Mouse (Mus musculus): ENCODE measurements around the gene Gm21970.
A peak's percentile ranks its signal among the peaks of the same experiment; 100 is the strongest.

The Gm21970 gene

DNA sequence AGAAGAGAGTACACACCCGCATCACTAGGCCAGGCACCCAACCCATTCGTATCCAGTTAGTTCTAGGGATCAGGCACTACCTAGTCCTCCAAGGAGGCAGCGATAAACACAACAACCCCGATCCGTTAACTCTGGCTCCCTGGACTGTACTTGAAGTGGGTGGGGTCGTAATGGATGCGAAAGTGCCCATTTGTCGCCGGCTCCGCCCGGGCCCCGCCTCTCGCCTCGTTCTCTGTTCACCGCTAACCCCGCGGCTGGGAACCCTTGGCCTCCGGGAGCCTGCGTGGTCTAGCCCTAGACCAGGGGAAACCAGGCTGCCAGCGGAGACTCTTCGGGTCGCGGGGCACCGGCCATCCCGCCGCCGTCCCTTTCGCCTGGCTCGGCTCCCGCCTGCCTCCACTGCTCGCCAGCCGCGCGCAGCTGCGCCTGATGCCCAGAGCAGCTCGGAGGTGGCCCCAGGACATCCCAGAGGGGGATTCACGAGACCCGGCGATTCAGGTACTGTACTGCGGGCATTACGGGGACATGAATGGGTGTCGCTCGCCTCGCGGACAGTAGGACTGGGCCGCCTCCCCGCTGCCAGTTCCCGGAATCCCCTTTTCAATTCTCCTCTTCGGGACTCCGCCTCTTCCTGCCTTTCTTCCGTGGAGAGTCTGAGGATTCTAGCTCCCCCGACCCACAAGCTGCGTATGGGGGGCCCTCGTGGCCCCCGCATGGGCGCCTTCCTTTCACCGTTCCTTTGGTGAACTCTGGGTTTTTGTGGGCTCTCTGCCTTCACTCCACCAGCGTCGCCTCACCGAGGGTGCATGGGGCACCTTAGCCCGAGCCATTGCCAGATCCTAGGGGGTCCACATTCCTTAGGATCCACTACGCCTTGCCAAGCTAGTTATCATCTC, 18.7 kb upstream of the Gm21970 start, which contains the start of gene Ifnar2:
Ifnar2 (plus strand) TSS at position 207 of the 896 bp plus-strand sequence.
- peak; percentile 84 for DNase-seq (ENCODE audit: low spot score)

DNA sequence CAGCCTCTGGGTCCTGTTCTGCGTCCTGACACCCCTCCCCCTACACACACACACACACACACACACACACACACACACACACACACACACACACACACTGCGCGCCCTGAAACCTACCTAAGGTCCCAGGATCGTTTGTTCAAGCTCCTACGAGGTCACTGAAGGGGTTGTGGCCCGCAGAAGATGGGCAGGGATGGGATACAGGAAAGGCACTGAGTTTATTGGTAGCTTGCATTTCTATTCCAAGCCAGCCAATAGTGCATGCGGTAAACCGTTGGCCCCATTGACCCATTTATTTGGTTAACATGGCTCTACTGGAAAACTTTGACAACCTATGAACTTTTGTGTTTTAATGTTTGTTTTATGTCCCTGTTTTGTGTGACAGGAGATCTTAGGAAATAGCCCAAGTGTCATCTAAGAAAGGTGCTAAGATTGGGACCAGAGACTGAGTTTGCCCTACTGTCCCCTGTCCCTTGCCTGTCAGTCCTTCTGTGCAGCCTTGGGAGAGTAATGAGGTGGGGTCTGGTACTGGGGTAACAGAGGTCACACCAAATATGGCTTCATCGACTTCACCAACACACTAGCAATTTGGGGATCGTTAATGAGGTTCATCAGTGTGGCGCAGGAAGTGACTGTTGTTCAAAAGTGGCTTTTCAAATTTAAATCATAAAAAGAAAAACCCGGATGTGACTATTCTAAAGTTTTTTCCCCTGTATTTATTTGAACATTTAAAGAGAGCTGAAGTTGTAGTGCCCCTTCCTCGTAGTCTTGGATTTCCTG, 17.9 kb upstream of the Gm21970 start:
- DNase-seq (ENCODE audit: low spot score), result no peak

DNA sequence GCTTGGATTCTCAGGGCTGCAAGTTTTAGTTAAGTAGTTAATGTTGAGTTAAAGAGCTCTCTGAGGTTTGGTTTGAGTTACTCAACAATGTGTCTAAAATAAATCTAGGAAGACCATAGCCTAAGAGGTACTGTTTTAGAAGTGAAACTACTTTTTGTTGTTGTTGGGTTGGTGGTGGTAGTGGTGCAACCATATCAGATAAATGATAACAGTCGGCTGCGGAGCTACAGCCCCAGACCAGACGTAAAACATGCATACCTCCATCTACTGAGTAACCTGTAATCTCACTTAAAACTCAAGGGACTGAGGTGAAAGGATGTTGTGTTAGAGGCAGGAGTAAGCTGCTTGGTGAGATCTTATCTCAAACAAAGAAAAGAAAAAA, 17.3 kb upstream of the Gm21970 start:
- DNase-seq (ENCODE audit: low spot score), result no peak

DNA sequence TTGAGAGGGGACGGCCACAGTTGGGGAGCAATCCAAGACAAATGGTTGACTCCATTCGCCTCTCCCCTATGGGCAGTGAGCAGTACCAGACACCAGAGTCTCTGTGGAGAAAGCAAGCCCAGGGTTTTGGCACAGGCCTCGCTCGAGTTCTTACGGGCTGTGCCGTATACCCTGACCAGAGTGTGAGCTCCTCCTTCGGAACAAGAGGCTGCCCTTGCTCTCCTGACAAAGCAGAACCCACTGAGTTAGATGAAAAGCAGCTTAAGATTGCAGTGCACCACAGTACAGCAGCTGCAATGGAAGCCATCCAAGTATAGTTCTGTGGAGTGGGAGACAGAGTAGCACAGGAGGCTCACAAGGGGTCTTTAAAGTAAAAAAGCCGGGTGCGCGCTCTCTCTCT, 14.8 kb upstream of the Gm21970 start:
- no peak for DNase-seq (ENCODE audit: low spot score)

DNA sequence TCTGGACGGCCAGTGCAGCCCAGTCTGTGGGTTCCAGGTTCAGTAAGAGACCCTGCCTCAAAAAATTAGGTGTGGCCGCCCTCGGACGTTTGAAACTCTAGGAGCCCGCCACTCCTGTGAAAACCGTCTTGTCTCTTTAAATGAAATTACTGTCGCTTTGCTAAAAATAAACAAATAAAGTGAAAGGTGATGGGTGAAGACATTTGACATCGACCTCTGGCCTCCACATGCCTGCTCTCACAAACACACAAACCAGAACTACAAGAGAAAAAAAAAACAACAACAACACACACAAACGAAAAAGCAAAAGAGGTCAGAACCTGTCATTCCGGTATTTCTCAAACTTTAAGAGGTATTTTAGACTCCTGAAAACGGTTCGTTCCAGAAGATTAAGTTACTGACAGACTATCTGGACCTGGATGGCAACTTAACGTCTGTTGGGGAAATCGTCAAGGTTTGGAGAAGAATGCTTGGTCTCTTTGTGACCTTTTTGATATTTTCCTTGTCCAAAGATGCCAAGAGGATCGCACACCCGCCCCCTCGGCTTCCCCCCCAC, 13.0 kb upstream of the Gm21970 start:
- no peak for DNase-seq (ENCODE audit: low spot score)

DNA sequence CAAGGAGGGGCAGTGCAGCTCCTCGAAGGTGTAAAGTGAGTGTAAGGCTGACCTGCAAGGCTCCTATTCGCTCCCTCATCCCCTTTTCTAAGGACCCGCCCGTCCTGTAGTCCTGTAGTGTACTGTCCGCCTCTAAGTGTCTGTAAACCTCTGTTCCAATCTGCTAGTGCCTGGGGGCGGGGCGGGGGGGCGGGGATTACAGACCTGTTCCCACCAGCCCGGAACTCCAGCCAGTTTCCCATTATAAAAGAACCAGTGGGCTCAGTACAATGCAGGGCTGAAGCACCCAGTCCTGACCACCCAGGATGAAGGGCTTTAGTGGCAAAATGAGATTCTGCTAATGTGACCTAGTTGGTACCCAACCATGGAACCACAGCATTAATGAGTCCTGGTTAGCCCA, 12.5 kb upstream of the Gm21970 start:
- DNase-seq (ENCODE audit: low spot score), result no peak

DNA sequence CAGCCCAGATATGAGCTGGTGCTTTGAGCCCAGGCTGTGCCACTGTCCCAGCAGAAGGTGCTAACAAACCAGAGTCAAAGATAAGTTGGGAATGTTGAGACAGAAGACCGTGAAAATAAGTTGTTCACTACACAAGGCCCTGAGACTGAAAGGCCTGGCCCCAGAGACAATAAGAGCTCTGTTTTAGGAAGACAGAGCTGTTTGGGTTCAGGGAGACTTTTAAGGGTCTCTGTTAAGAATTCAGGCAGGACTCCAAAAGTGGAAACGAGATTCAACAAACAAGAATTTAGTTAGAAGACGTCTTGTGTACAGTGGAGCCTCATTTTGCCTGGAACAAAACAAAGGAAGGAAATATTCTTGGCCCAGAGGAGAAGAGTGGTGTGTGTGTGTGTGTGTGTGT, 12.1 kb upstream of the Gm21970 start:
- no peak for DNase-seq (ENCODE audit: low spot score)

DNA sequence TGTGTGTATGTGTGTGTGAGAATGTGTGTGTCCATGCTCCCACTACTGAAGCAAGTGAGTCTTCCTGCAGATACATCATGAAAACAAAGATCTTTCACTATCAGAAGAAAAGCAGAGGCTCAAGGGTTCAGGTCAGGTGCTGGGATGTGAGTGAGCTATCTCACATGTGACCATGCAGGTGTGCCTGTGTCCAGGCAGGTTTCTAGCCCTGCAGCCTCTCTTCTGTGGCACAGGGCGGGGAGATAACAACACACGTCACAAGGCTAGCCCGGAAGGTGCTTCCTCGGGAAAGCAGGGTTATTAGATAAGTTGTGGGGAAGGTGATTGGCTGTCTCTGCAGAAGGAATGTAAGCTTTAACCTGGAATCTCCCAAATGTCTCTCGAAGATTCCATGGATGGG, 11.4 kb upstream of the Gm21970 start:
- no peak for DNase-seq (ENCODE audit: low spot score)

DNA sequence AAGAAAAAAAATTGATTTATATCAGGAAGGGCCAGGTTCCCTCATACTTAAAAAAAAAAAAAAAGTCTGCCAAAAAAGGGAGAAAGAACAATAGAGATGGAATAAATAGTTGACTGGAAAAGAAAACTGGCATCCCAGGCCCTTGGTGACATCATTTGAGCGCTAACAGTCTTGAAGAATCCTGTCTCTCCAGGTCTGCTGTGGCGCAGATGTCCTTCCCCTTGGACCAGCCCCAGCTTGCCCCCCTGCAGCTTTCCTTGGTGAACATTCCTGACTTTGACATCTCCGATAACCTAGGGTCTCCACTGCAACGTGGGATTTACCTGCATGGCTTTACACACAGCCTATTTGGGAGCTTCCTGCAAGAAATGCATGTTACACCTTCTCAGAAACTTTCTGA, 9.9 kb upstream of the Gm21970 start:
- no peak for DNase-seq (ENCODE audit: low spot score)

DNA sequence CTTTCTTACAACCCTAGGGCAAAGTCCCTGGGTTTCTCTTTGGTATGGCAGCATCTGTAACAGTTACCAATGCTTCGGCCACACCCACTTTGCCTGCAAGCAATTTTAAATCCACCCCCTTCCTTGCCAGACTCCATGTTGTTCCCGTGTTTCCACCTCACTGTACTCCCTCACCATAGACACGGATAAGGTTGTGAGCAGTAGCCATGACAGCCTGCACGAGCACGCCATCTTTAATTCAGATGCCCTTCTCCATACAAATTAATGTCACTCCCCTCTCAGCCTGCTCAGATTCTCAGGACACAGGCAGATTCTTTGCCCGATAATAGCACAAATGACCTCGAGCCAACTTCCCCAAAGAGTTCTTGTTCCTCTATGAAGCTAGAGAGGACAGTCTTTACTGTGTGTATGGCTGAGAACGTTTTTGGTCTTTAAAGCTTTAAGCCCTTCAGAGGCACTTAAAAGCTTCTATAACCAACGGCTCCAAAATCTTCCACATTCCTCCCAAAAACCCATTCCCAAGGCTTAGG, 9.2 kb upstream of the Gm21970 start:
- DNase-seq (ENCODE audit: low spot score), result no peak

DNA sequence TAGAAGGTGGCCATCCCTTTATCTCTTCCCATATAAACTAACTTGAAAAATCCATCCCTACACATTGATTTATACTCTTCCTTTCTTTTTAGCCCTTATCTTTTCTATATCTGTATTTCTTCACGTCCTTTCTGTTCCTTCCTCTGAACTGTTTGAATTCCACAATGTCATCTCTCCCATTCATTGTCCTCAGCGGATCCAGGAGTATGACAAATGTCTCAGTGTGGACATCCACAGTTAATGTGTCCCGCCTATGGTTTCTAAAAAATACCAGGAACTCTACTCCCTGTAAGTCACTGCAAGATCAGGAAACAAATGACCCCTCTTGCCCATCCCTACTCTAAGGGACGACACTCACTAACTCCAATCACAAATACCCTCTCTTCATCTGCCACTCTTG, 7.3 kb upstream of the Gm21970 start:
- DNase-seq (ENCODE audit: low spot score), result no peak

DNA sequence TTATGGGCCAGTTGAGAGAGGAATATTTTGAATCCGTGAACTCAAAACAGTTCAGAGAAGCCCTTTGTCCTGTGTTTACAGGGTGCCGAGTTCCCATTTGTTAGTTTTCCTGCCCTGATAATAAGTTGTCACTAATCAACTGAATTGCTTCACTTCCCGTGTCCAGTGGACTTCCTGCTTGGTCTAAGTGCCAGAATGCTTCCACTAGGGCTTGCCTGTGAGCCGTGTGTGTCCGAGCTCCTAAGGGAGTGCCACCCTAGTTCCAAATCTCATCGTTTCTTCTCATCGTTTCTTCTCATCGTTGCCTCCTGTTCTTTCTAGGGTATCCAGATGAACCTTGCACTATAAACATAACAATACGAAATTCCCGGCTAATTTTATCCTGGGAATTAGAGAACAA, 5.9 kb upstream of the Gm21970 start:
- no peak for DNase-seq (ENCODE audit: low spot score)

DNA sequence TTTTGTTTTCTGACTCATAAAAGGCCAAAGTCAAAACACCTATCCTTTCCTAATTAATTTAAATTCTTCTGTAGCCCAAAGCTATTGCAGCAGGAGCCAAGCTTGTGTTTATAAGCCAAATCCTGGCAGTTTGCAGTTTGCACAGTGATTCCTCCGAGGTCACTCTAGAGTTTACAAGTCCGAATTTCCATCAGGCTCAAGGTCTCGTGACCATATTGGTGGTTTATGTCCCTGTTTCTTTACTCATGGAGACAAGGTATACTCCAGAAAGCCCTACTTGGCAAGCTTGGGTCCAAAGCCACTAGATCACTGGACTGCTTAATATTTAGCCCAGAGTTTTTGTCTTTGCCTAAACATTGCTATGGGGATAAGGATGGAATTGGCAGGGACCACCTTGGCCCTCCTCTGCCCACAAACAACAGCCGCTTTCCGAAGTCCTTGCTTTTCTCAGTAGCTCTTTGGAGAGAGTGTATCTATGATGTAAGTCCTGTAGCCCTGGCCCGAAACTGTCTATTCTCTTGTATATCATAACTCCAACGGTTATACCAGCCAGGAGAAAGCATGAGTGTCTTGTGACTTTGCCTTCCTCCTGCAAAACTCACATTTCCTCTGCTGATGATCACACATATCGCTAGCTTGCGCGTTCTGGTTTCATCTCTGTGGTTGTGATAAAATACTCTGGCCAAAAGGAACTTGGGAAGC, 5.0 kb upstream of the Gm21970 start:
- no peak for DNase-seq (ENCODE audit: low spot score)

DNA sequence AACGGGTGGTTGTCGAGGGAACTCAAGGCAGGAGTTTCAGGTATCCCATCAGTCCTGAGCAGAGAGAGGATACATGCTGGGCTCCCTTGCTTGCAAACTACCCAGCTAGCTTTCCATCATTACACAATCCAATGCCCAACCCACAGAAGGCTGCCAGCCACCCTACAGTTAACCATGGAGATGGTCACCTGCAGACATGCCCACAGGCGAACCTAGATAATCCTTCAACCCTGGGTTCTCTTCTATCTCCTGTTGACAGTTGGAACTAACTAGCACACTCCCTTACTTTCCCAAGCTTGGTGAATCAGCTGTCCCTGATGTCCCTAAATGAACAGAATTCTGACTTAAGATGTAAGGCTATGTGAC, 4.4 kb upstream of the Gm21970 start:
- no peak for DNase-seq (ENCODE audit: low spot score)

DNA sequence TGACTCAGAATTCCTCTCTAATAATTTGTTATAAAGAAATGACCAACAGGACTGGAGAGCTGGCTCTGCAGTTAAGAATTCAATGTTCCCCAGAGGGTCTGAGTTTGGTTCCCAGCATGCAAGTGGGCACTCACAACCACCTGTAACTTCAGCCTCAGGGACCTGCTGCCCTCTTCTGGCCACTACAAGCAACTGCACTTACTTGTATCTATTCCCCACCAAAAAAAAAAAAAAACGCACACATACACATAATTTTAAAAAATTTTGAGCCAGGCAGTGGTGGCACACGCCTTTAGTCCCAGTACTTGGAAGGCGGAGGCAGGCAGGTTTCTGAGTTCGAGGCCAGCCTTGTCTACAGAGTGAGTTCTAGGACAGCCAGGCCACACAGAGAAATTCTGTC, 1.4 kb upstream of the Gm21970 start:
- no peak for DNase-seq (ENCODE audit: low spot score)

DNA sequence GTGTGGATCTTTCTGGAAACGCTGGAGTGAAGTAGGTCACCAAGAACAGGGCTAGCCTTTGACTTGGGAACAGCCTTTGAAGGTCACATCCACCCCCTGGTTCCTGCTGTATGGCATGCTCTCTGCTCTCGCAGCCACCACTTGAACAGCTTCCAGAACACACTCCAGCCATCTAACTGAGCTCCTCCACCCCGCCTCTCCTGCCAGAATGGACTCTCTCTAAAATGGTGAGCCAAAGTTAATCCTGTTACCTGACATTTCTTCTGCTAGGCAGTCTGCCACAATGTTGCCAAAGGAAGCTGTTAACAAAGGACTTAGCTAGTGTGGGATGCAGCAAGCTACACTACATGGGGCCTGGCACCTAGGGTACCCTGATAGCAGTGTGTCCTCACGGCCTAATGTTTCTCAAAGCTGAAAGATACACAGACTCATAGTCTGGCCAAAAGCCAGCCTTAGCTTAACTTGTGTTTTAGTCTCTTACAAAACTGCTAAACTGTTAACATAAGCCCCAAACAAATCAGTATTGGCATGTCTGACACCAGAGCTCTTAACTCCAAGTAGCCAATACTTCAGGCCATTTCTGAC, 3.4 kb downstream of the Gm21970 start:
- DNase-seq (ENCODE audit: low spot score), result no peak

DNA sequence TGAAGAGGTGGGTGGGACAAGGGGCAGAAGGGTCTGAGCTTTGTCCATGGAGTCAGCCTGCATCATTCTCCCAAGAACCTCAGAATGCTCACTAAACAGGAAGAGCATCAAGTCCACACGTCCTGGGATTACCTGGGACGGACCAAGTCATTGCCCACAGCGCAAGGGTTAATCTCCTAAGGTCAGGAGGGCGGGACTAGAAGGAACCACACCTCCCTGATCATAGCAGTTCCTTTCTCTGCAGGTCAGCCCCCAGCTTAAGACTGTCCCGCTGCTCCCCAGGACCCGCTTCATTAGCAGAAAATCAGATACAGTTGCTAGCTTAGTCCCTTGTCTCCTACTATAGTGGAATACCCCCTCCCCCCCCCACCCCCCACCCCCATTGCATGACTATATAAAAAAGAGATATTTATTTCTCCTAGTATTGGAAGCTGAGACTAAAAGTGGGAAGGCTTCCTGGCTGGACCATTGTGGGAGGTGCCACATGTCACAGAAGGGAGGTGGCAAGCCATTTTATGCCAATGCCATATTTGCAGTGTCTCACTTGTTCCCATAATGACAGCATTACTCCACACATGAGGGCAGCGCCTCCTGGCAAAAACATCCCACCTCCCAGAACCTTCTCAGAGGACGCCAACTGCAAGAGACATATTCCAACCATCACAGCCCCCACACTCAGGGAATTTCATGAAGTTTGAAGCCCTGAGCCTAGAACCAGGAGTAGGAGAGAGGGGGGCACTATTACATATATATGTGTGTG, 4.3 kb downstream of the Gm21970 start:
- DNase-seq (ENCODE audit: low spot score), result no peak

DNA sequence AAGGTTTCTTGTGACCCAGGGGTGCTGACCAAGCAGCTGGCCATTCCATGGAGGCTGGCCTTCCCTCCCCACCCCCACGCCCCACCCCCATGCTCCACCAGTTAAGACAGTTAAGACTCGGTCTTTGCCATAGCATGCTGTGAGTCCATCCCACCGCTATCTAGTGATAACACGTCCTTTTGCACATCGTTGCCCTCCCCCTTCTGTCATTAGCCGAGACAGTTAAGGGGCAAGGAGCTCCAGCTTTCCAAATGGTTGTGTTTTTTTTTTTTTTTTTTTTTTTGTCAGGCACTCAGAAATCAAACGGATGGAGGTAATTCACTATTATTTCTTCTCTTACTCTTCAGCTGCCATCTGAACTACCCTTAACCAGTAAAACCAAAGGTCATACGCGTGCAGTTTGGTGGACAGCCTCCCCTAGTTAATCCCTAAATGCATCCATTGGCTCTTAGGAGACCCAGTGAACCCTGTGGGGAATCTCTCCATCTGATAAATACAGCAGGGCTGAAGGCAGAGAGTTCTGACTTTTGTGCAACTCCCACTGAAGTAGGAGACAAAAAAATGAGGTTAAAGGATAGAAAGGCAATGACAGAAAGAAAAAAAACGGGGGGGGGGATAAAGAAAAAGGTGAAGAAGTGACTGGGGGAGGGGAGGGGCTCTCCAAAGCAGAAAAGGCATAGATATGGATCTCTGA, 5.5 kb downstream of the Gm21970 start:
- DNase-seq (ENCODE audit: low spot score), result no peak

DNA sequence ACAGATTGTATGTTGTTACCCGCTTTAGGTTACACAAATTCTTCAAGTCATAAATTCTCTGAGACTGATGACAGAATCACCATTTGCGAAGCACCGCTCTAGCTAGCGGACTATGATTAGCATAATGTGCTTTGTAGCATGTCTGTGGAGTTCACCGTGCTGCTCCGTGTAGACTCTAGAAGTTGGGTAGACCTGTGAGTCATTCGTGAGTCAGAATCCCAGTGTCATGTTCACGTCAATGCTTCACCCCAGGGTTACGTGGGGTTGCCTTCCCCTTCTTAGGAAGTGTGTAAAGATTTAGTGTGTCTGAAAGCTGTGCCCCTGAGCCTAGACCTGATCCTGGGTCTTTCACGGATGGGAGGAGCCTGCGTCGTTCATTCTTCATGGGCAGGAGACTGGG, 6.5 kb downstream of the Gm21970 start:
- DNase-seq (ENCODE audit: low spot score), result no peak

DNA sequence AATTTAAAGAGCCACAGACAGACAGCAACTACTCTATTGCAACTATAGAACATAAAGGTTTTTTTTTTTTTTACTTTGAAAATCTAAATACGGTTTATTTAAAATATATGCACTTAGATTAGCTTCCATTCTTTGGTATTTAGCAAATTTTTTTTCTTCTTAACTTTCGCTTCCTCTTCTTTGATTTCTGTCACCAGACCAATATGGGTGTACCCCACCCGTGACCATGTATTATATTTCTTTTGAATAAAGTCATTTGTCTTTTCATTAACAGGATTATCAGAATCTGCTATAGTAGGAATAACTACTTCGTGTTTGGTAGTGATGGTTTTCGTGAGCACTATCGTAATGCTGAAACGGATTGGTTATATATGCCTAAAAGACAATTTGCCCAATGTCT, 7.4 kb downstream of the Gm21970 start:
- DNase-seq (ENCODE audit: low spot score), result no peak

Measured in ovary, postnatal 36 days (tissue).